Comparison of ENCODE assay signal across 12 mouse cellular contexts in the genomic region with DNA sequence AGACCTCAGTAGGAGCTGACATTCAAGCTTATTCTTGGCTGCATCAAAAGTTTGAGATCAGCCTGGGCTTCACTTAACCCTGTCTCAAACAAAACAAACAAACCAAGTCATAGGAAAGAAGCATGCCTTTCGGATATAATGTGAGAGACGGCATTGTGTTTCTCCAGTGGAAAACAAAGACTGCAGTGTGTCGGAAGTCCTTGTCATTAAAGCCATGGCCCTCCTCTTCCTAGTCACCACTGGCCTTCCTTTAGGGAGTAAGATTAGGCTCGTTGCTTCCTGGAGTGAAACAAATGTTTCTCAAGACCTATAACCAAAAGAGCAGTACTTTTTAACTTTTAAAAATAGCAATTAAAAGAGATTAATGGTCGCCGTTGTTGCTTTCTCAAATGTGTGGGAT. TPM values are rescaled to one million over a fixed set of nuclear protein-coding genes. Genes with fewer than 3 reads are reported as not detected.
DNase-seq lines count a peak whose midpoint lies in the region; ATAC-seq and TF ChIP-seq lines count a peak whose summit lies in the region.
"Had no signal": no experiment of that assay in that cellular context is flagged by ENCODE, and none has a peak within 500 bp of the region (broad histone marks: within the 10 kb centered on the region; RNA-seq: fewer than 3 reads in every experiment).

No protein-coding gene starts in this region.

- no peak for TF ChIP-seq POLR2A in liver, adult 2 months (IDR thresholded peaks at IDR 0.05; ENCODE audit: extremely low read depth, insufficient read depth, low read length)

- H3K27ac ChIP-seq in liver, adult 2 months (replicated peaks; ENCODE audit: insufficient read depth, low read depth, low read length) = peak overlapping the region; percentile 89
- no peak overlapping the region for H3K27ac ChIP-seq in liver, embryonic 11.5 days (ENCODE audit: low read depth, low read length)
- H3K27ac ChIP-seq in heart, embryonic 13.5 days (replicated peaks) = peak overlapping the region; percentile 82
- H3K27ac ChIP-seq: forebrain, embryonic 15.5 days; liver, embryonic 13.5 days had no signal

- no peak for ATAC-seq in liver, embryonic 11.5 days (replicated peaks; ENCODE audit: low FRiP score)
- ATAC-seq in heart, embryonic 13.5 days (ENCODE audit: extremely low read depth, insufficient number of reproducible peaks, low FRiP score, low TSS enrichment) = no peak
- ATAC-seq in granulocyte monocyte progenitor cell, adult 5-6 weeks (replicated peaks; ENCODE audit: poor library complexity, severe bottlenecking) = no peak
- ATAC-seq: forebrain, embryonic 15.5 days had no signal

- no peak for TF ChIP-seq CTCF in liver, adult 2 months (IDR thresholded peaks at IDR 0.05; ENCODE audit: low read depth, low read length)

- DNase-seq in heart, adult 11 months = peak; percentile 97
- DNase-seq in heart, postnatal 25 days (ENCODE audit: low spot score) = no peak
- DNase-seq in liver, adult 2 months (ENCODE audit: extremely low read depth, low read depth, low spot score) = no peak
- no peak for DNase-seq in liver, embryonic 11.5 days (ENCODE audit: low spot score)
- DNase-seq in lung, postnatal 25 days (ENCODE audit: low spot score) = peak; percentile 42
- DNase-seq in adrenal gland, postnatal 4 days (ENCODE audit: low spot score in 2 of 2) = no peak
- DNase-seq: B cell, adult 2 months; liver, embryonic 13.5 days had no signal

- H3K4me2 ChIP-seq in liver, embryonic 11.5 days = no peak overlapping the region
- peak overlapping the region; percentile 21 for H3K4me2 ChIP-seq in heart, embryonic 13.5 days
- H3K4me2 ChIP-seq: forebrain, embryonic 15.5 days; liver, embryonic 13.5 days had no signal

- no peaks in the 10 kb centered on the region; the same call in 1 of the 2 replicates for H3K79me2 ChIP-seq in liver, adult 2 months (ENCODE audit: control insufficient read depth, insufficient read depth, low read length)

- H3K9ac ChIP-seq in liver, adult 2 months (ENCODE audit: low read depth, low read length) = no peak overlapping the region
- no peak overlapping the region for H3K9ac ChIP-seq in liver, embryonic 11.5 days (ENCODE audit: low read depth, low read length)
- no peak overlapping the region for H3K9ac ChIP-seq in heart, embryonic 13.5 days
- H3K9ac ChIP-seq: forebrain, embryonic 15.5 days; liver, embryonic 13.5 days had no signal

- no peaks in the 10 kb centered on the region for H3K36me3 ChIP-seq in liver, adult 2 months (ENCODE audit: control insufficient read depth, insufficient read depth, low read length)
- H3K36me3 ChIP-seq in liver, embryonic 11.5 days (ENCODE audit: control insufficient read depth, insufficient read depth, low read length) = no peaks in the 10 kb centered on the region
- H3K36me3 ChIP-seq in heart, embryonic 13.5 days = no peaks in the 10 kb centered on the region; the same call in 1 of the 2 replicates
- H3K36me3 ChIP-seq: forebrain, embryonic 15.5 days; liver, embryonic 13.5 days had no signal

- no peaks in the 10 kb centered on the region for H3K9me3 ChIP-seq in liver, embryonic 11.5 days (ENCODE audit: control insufficient read depth, low read length)
- no peaks in the 10 kb centered on the region for H3K9me3 ChIP-seq in heart, embryonic 13.5 days
- H3K9me3 ChIP-seq: forebrain, embryonic 15.5 days; liver, embryonic 13.5 days had no signal

- 62% methylated on average over 6 of the region's 6 CpGs for WGBS in liver, adult 2 months
- WGBS in liver, embryonic 11.5 days = 59% methylated on average over 6 of the region's 6 CpGs
- 51% methylated on average over 6 of the region's 6 CpGs for WGBS in heart, embryonic 13.5 days

- intact Hi-C loops in heart, postnatal 25 days (cut with DNase I) = no loop called here

- H3K27me3 ChIP-seq in liver, adult 2 months (ENCODE audit: control insufficient read depth, insufficient read depth, low read length) = no peaks in the 10 kb centered on the region
- H3K27me3 ChIP-seq in liver, embryonic 11.5 days (replicated peaks; ENCODE audit: control insufficient read depth, insufficient read depth, low read length) = no peaks in the 10 kb centered on the region
- no peaks in the 10 kb centered on the region for H3K27me3 ChIP-seq in heart, embryonic 13.5 days (replicated peaks)
- H3K27me3 ChIP-seq: forebrain, embryonic 15.5 days; liver, embryonic 13.5 days had no signal

- peaks cover 4% of the 10 kb centered on the region for H3K4me1 ChIP-seq in liver, adult 2 months (ENCODE audit: control insufficient read depth, insufficient read depth, low read length)
- no peaks in the 10 kb centered on the region; the same call in 1 of the 2 replicates for H3K4me1 ChIP-seq in liver, embryonic 11.5 days (replicated peaks; ENCODE audit: control insufficient read depth, insufficient read depth, low read length)
- peaks cover 74% of the 10 kb centered on the region for H3K4me1 ChIP-seq in heart, embryonic 13.5 days

- H3K4me3 ChIP-seq in liver, adult 2 months (ENCODE audit: insufficient read depth, low read depth, low read length) = no peak overlapping the region
- no peak overlapping the region for H3K4me3 ChIP-seq in liver, embryonic 11.5 days (ENCODE audit: low read depth, low read length)
- H3K4me3 ChIP-seq in heart, embryonic 13.5 days = no peak overlapping the region
- H3K4me3 ChIP-seq: forebrain, embryonic 15.5 days; liver, embryonic 13.5 days had no signal

RNA-seq across cellular contexts. Expression of a gene that starts 13.6 kb away (rescaled TPM):
- 10 to 100 TPM; 62.2 to 65.1 TPM for total RNA-seq in heart, postnatal 25 days (2021)
- total RNA-seq in liver, adult 2 months (2014; rRNA removed) = 7.8 and 9.7 TPM in 2 replicates
- 7.2 and 9.1 TPM in 2 replicates for polyA plus RNA-seq in liver, adult 2 months (2012; rRNA removed)
- 33.9 and 37.3 TPM in 2 replicates for polyA plus RNA-seq in liver, embryonic 11.5 days (2014; fragmentation: Nextera tagmentation; extraction: Ambion mirVana)
- polyA plus RNA-seq in heart, embryonic 13.5 days (2015; fragmentation: Nextera tagmentation; extraction: Ambion mirVana) = 72.3 and 77.0 TPM in 2 replicates
- not detected in 2 replicates for total RNA-seq in granulocyte monocyte progenitor cell, adult 5-6 weeks (2014; fragmentation: Nextera tagmentation)
- total RNA-seq in granulocyte monocyte progenitor cell, adult 5-6 weeks (2017) = not detected in 2 replicates
- 100 to 1,000 TPM; 115 to 134 TPM for total RNA-seq in adrenal gland, postnatal 4 days (2021)
- total RNA-seq: monocyte, adult 5-6 weeks had no signal

Comparison
In these comparisons a context has a peak if more than half of its experiments do, and no peak if none do; other contexts are left out.
1. DNase-seq: peak in heart, adult 11 months (single experiment) and lung, postnatal 25 days (single experiment); none in heart, postnatal 25 days (single experiment), liver, adult 2 months (single experiment), liver, embryonic 11.5 days (single experiment) and adrenal gland, postnatal 4 days (0 of 2).